Mouse (Mus musculus): ENCODE measurements around the gene Uck1. TPM values are rescaled to one million over a fixed set of nuclear protein-coding genes. Genes with fewer than 3 reads are reported as not detected.

Uck1 gene
- polyA plus RNA-seq, 1 experiment = 47.7 TPM

DNA sequence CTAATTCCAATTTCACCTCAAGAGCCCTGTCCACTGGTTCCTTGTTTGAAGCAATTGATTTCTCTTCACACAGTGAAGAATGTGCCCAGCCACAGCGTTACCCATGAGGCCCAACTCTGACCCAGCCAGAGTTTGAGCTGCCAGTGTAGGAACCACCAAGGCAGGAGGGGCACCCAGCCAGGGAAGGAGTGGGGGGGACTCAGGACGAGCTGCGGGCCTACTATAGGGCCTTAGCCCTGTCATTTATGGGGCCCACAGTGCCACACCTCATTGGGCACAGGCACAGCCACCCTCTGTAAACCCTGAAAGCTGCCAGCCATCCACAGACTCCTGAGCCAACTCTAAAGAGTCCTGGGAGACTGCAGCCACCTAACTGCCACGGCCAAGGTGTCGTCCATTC, 5.4 kb downstream of the Uck1 start:
- Histone ChIP-seq H3ac (ENCODE audit: control insufficient read depth, insufficient read length, low read depth) (no peak overlapping the region), H3K36me3 (ENCODE audit: control insufficient read depth, insufficient read depth) (peaks cover 69% of the 10 kb centered on the region), H3K27me3 (ENCODE audit: control insufficient read depth, insufficient read depth, insufficient read length) (no peaks in the 10 kb centered on the region), H3K79me2 (ENCODE audit: control insufficient read depth, insufficient read depth) (peaks cover 17% of the 10 kb centered on the region), H3K4me3 (ENCODE audit: insufficient read depth, poor library complexity, severe bottlenecking) (no peak overlapping the region), H3K79me3 (ENCODE audit: low read depth) (peaks cover 12% of the 10 kb centered on the region)
- TF ChIP-seq CEBPB (IDR thresholded peaks at IDR 0.05; ENCODE audit: low read depth) = no peak

DNA sequence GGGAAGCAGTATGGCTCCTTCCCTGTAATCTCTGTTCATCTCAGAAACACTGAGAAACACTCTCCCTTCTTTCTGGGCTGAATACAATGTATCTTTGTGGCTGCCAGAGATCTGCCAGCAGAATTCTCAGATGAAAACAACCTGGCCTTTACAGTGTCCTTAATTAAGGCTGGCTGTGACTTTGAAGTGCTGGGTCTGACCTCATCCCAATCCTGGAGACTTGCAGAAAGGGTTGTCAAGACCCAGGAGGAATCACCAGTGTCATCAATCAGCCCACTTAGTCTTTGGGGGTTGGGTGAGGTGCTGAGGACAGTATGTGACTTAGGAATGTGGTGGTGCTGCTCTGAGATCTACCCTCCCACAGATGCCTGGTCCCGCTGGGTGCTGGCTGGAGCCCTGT, 6.6 kb downstream of the Uck1 start:
- TF ChIP-seq MYOD1 (IDR thresholded peaks at IDR 0.05; ENCODE audit: control insufficient read depth, insufficient read length, low read depth) (no peak), FOSL1 (IDR thresholded peaks at IDR 0.05; ENCODE audit: insufficient read depth, low read length, poor library complexity, severe bottlenecking) (no peak)
- no peak overlapping the region for H3K4me3 ChIP-seq (ENCODE audit: insufficient read depth, poor library complexity, severe bottlenecking)
- peaks cover under 1% of the 10 kb centered on the region for H3K79me3 ChIP-seq (ENCODE audit: low read depth)
- H3K27me3 ChIP-seq (ENCODE audit: control insufficient read depth, insufficient read depth, insufficient read length) = no peaks in the 10 kb centered on the region
- H3K79me2 ChIP-seq (ENCODE audit: control insufficient read depth, insufficient read depth) = peaks cover 5% of the 10 kb centered on the region
- H3ac ChIP-seq (ENCODE audit: control insufficient read depth, insufficient read length, low read depth) = no peak overlapping the region
- peaks cover 62% of the 10 kb centered on the region for H3K36me3 ChIP-seq (ENCODE audit: control insufficient read depth, insufficient read depth)

DNA sequence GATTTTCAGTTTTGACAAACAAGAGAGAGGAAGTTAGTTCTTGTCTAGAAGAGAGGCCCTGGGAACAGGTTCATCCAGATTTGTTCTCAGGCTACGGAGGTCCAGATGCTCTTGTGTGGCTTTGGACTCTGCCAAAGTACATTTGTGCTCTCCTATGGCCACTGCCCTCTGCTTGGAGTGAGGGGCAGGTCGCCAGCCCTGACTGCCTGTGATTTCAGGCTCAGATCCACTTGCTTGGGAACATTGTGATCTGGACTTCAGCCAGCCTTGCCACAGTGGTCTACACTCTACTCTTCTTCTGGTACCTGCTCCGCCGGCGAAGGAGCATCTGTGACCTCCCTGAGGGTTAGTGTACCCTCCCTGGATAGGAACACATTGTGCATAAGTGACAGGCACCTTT, 7.3 kb downstream of the Uck1 start:
- H3K27me3 ChIP-seq (ENCODE audit: control insufficient read depth, insufficient read depth, insufficient read length) = no peaks in the 10 kb centered on the region
- TF ChIP-seq MYOG (IDR thresholded peaks at IDR 0.05; ENCODE audit: control insufficient read depth, extremely low read depth, insufficient read length) = no peak
- TF ChIP-seq MYOD1 (IDR thresholded peaks at IDR 0.05; ENCODE audit: control insufficient read depth, insufficient read length, low read depth) = no peak
- TF ChIP-seq CTCF (IDR thresholded peaks at IDR 0.05; ENCODE audit: control insufficient read depth, insufficient read depth, insufficient read length) = no peak
- no peak for TF ChIP-seq CEBPB (IDR thresholded peaks at IDR 0.05; ENCODE audit: low read depth)
- no peak for TF ChIP-seq FOSL1 (IDR thresholded peaks at IDR 0.05; ENCODE audit: insufficient read depth, low read length, poor library complexity, severe bottlenecking)
- no peak for TF ChIP-seq USF1 (IDR thresholded peaks at IDR 0.05; ENCODE audit: low read depth)
- no peak for TF ChIP-seq MAX (IDR thresholded peaks at IDR 0.05)
- H3K79me2 ChIP-seq (ENCODE audit: control insufficient read depth, insufficient read depth) = no peaks in the 10 kb centered on the region
- no peaks in the 10 kb centered on the region for H3K79me3 ChIP-seq (ENCODE audit: low read depth)
- H3K36me3 ChIP-seq (ENCODE audit: control insufficient read depth, insufficient read depth) = peaks cover 62% of the 10 kb centered on the region
- H3K4me3 ChIP-seq (ENCODE audit: insufficient read depth, poor library complexity, severe bottlenecking) = no peak overlapping the region
- no peak overlapping the region for H3ac ChIP-seq (ENCODE audit: control insufficient read depth, insufficient read length, low read depth)

DNA sequence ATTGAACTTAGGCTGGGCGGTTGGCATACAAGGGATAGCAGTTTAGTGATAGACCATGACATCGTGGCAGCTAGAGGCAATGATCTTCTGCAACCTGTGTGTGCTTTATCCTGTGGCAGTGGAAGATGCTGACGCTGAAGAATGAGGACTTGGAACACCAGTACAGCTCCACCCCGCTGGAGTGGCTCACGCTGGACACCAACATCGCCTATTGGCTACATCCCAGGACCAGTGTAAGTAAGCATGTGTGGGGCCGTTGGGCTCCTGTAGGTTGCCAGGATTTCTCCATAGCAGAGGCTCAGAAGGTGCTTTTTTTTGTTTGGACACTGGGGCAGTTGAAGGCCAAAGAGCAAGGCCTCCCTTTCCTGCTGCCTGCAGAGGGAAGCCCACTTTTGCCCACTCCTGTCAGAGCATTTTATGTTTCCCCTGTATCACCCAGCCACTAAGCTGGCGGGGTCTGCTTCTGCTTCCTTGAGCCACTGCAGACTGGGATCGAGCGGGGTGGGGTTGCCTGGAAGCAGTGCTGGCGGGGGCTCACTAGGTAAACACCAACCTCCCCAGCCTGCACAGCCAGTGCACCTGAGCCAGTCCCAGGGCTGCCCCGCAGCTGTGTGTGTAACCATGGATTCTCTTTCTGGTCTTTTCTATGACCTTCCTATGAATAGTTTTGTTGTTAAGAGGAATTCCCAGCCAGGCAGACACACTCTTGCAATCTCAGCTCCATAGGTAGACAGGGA, 8.0 kb downstream of the Uck1 start:
- Histone ChIP-seq H3K79me2 (ENCODE audit: control insufficient read depth, insufficient read depth) (no peaks in the 10 kb centered on the region), H3K27me3 (ENCODE audit: control insufficient read depth, insufficient read depth, insufficient read length) (no peaks in the 10 kb centered on the region), H3ac (ENCODE audit: control insufficient read depth, insufficient read length, low read depth) (no peak overlapping the region), H3K79me3 (ENCODE audit: low read depth) (no peaks in the 10 kb centered on the region), H3K4me3 (ENCODE audit: insufficient read depth, poor library complexity, severe bottlenecking) (no peak overlapping the region), H3K36me3 (ENCODE audit: control insufficient read depth, insufficient read depth) (peaks cover 56% of the 10 kb centered on the region)
- TF ChIP-seq USF1 (IDR thresholded peaks at IDR 0.05; ENCODE audit: low read depth) = no peak
- TF ChIP-seq MAX (IDR thresholded peaks at IDR 0.05) = no peak
- no peak for TF ChIP-seq CEBPB (IDR thresholded peaks at IDR 0.05; ENCODE audit: low read depth)
- no peak for TF ChIP-seq FOSL1 (IDR thresholded peaks at IDR 0.05; ENCODE audit: insufficient read depth, low read length, poor library complexity, severe bottlenecking)
- TF ChIP-seq MYOG (IDR thresholded peaks at IDR 0.05; ENCODE audit: control insufficient read depth, extremely low read depth, insufficient read length) = no peak
- TF ChIP-seq MYOD1 (IDR thresholded peaks at IDR 0.05; ENCODE audit: control insufficient read depth, insufficient read length, low read depth) = no peak
- TF ChIP-seq CTCF (IDR thresholded peaks at IDR 0.05; ENCODE audit: control insufficient read depth, insufficient read depth, insufficient read length) = no peak

DNA sequence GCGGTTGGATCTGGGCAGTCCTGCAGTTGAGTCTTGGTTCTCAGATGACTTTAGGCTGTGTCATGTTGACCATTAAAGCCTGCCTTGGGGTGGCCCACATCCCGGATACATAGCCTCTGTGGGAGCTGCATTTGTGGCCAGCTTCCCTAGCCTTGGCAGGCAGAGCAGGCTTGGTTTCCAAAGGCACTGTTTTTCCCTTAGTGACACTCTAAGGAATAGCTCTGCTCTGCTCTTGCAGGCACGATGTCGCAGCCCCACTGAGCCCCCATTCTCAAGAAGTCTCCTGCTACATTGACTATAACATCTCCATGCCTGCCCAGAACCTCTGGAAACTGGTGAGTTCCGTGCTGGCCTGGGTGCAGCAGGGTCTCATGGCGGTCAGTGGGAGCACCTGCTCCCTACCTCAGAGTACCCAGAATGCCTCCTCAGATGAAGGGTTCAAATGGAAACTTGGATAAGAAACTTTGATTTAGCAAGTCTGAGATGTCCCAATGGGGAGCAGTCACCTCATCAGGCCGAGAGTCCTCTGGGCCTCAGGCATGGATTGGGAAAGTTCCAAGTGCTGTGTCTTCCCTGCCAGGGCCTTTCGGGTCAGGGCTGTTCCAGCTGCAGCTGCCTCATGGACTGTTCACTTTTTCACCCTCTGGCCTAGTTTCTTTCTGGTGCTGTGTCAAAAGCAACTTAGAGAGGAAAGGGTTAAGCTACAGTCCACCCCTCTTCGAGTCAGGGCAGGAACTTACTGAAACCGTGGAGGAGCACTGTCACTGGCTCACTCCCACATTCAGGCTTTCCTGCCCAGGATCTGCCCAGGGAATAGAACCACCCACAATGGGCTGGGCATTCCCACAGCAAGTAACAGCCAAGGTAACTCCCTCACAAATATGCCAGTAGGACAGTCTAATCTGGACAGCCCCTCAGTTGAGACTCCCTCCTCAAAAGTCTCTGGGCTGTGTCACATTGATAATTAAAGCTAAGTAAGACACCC, 11.3 kb downstream of the Uck1 start:
- no peaks in the 10 kb centered on the region for H3K79me3 ChIP-seq (ENCODE audit: low read depth)
- H3K79me2 ChIP-seq (ENCODE audit: control insufficient read depth, insufficient read depth) = no peaks in the 10 kb centered on the region
- no peak overlapping the region for H3K4me3 ChIP-seq (ENCODE audit: insufficient read depth, poor library complexity, severe bottlenecking)
- H3ac ChIP-seq (ENCODE audit: control insufficient read depth, insufficient read length, low read depth) = no peak overlapping the region
- TF ChIP-seq MYOG (IDR thresholded peaks at IDR 0.05; ENCODE audit: control insufficient read depth, extremely low read depth, insufficient read length) = no peak
- no peak for TF ChIP-seq CTCF (IDR thresholded peaks at IDR 0.05; ENCODE audit: control insufficient read depth, insufficient read depth, insufficient read length)
- no peak for TF ChIP-seq USF1 (IDR thresholded peaks at IDR 0.05; ENCODE audit: low read depth)
- no peak for TF ChIP-seq MYOD1 (IDR thresholded peaks at IDR 0.05; ENCODE audit: control insufficient read depth, insufficient read length, low read depth)
- no peak for TF ChIP-seq MAX (IDR thresholded peaks at IDR 0.05)
- no peak for TF ChIP-seq FOSL1 (IDR thresholded peaks at IDR 0.05; ENCODE audit: insufficient read depth, low read length, poor library complexity, severe bottlenecking)
- no peak for TF ChIP-seq CEBPB (IDR thresholded peaks at IDR 0.05; ENCODE audit: low read depth)
- no peaks in the 10 kb centered on the region for H3K27me3 ChIP-seq (ENCODE audit: control insufficient read depth, insufficient read depth, insufficient read length)
- peaks cover 54% of the 10 kb centered on the region for H3K36me3 ChIP-seq (ENCODE audit: control insufficient read depth, insufficient read depth)
